Mouse (Mus musculus) heart, embryonic 12.5 days (tissue): ENCODE results near the gene Nifk. TPM values are rescaled to one million over a fixed set of nuclear protein-coding genes. Genes with fewer than 3 reads are reported as not detected.
A peak's percentile ranks its signal among the peaks of the same experiment; 100 is the strongest.

Experiments used
- ATAC-seq: fragments of 200-750 bp; cut with Nextera tagmentation; 2 replicates; pipeline ENCODE4 v1.8.0; 2017; ENCODE audit warnings: moderate TSS enrichment, moderate library complexity; ENCODE audit not compliant: insufficient number of reproducible peaks, low FRiP score
- H3K27ac ChIP-seq: fragments of 300-500 bp; sonication (generic); 2 replicates; pipeline ENCODE4 v1.5.1; 2016; ENCODE audit warnings: mild to moderate bottlenecking, moderate library complexity; ENCODE audit not compliant: poor library complexity, severe bottlenecking
- H3K27me3 ChIP-seq: fragments of 300-500 bp; sonication (generic); replicated peaks from 2 replicates; pipeline ENCODE4 v1.6.1; 2016; ENCODE audit warnings: mild to moderate bottlenecking, moderate library complexity
- H3K36me3 ChIP-seq: fragments of 300-500 bp; sonication (generic); 2 replicates; pipeline ENCODE4 v1.6.1; 2016; ENCODE audit warnings: mild to moderate bottlenecking, moderate library complexity
- H3K4me1 ChIP-seq: fragments of 300-500 bp; sonication (generic); replicated peaks from 2 replicates; pipeline ENCODE4 v1.6.1; 2016; ENCODE audit warnings: mild to moderate bottlenecking
- H3K4me2 ChIP-seq: fragments of 300-500 bp; sonication (generic); 2 replicates; pipeline ENCODE4 v1.6.1; 2016; ENCODE audit warnings: mild to moderate bottlenecking, moderate library complexity
- H3K4me3 ChIP-seq: fragments of 300-500 bp; sonication (generic); 2 replicates; pipeline ENCODE4 v1.5.1; 2016; ENCODE audit warnings: mild to moderate bottlenecking
- H3K9ac ChIP-seq: fragments of 300-500 bp; sonication (generic); 2 replicates; pipeline ENCODE4 v1.6.1; 2016; ENCODE audit warnings: mild to moderate bottlenecking, moderate library complexity
- H3K9me3 ChIP-seq: fragments of 300-500 bp; sonication (generic); replicated peaks from 2 replicates; pipeline ENCODE4 v1.6.1; 2016; ENCODE audit warnings: mild to moderate bottlenecking, moderate library complexity
- WGBS: fragments of 180-500 bp; shearing (Covaris S2); methylation state at CpG from one replicate; pipeline ENCODE4 v1.1.7; 2016; 5-methylcytosine and 5-hydroxymethylcytosine counted together
- polyA plus RNA-seq: library from polyadenylated mRNA; unstranded; fragments of >200 nt; fragmentation: Nextera tagmentation; extraction: Ambion mirVana; gene quantifications from 2 replicates; pipeline ENCODE4 v1.2.1, GENCODE M21; 2016

Gene Nifk
- polyA plus RNA-seq: 53.0 and 55.1 TPM in 2 replicates

DNA sequence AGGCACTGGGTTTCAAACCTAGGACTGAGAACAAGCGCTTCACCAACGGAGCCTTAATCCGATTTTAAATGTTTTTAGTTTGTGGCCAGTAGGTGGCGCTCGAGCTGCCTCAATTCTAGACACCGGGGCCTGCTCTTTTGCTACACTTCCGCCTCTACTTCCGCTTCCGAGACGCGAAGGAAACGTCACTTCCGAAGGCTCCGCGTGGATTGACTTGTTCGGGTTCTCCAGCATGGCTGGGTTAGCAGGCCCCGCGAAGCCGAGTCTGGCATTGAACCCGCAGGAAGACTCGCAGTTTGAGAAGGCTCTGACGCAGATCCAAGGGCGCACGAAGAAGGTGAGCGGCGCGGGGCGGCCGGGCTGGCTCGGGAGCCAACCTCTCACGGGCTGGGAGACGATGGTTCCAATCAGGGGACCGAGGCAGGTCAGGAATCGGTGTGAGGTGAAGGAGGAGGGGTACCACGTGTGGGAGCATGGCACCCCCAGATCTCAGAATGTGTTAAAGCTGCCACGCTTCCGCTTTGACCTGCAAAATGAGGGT, at the start of gene Nifk:
Gene Nifk, plus strand, starts transcription at position 179 of the 541 bp plus-strand sequence.
- Histone ChIP-seq H3K9ac (peak within 1 kb of the TSS; percentile 77), H3K4me1 (peaks cover 6% of the 10 kb centered on the region), H3K4me2 (peak within 1 kb of the TSS; percentile 81), H3K27ac (peak within 1 kb of the TSS; percentile 6; the same call in 1 of the 2 replicates), H3K27me3 (0 out of 2 replicates have a peak, but pooled peaks cover 8% of the 10 kb centered on the region), H3K4me3 (peak within 1 kb of the TSS; percentile 79), H3K9me3 (no peaks in the 10 kb centered on the region), H3K36me3 (peaks cover 27% of the 10 kb centered on the region)
- ATAC-seq: peak; percentile 88
- under 1% methylated on average over 37 of the region's 37 CpGs for WGBS

DNA sequence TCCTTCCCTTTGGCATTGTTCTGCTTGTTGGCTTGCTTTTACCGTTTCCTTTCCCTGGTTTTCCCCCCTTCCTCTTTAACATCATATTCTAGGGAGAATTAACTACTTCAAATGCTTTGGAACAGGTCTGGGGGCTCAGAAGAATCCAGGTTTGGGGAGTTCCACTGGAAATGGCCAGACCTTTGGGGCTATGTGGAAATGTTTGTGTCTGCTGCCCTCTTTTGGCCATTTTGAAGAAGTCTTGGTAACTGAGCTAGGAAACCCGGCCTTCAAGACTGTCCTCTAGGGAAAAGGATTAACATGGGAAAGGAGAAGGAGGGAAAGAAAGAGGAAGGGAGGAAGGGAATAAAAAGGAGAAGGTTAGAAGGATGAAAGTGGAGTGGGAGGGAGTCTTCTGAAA, 46.5 kb upstream of the Nifk start:
- Histone ChIP-seq H3K4me3 (no peak overlapping the region), H3K9me3 (no peaks in the 10 kb centered on the region), H3K4me1 (no peaks in the 10 kb centered on the region), H3K27me3 (no peaks in the 10 kb centered on the region), H3K9ac (no peak overlapping the region), H3K4me2 (no peak overlapping the region), H3K27ac (no peak overlapping the region), H3K36me3 (no peaks in the 10 kb centered on the region)
- 13% methylated on average over 2 of the region's 2 CpGs for WGBS
- ATAC-seq: no peak

DNA sequence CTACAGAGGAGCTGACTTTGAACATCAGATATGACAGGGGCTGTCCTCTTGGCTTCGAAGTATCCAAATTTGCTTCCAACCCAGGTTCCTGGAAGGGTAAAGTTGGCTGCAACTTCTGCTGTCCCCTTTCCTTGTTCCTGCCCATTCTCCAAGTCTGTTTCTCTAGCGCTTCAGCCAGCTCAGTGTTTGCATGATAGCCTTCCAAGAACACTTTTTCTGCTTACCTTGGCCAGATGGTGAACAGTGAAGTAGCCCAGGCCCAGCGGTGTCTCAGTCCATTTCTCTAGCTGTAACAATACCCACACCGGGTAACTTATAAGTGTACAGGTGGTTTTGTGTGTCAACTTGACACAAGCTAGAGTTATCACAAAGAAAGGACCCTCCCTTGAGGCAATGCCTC, 29.3 kb upstream of the Nifk start:
- Histone ChIP-seq H3K27ac (no peak overlapping the region), H3K4me1 (no peaks in the 10 kb centered on the region), H3K9ac (no peak overlapping the region), H3K4me2 (no peak overlapping the region), H3K36me3 (peaks cover 32% of the 10 kb centered on the region), H3K4me3 (no peak overlapping the region), H3K9me3 (no peaks in the 10 kb centered on the region), H3K27me3 (no peaks in the 10 kb centered on the region)
- 92% methylated on average over 4 of the region's 4 CpGs for WGBS
- no peak for ATAC-seq

DNA sequence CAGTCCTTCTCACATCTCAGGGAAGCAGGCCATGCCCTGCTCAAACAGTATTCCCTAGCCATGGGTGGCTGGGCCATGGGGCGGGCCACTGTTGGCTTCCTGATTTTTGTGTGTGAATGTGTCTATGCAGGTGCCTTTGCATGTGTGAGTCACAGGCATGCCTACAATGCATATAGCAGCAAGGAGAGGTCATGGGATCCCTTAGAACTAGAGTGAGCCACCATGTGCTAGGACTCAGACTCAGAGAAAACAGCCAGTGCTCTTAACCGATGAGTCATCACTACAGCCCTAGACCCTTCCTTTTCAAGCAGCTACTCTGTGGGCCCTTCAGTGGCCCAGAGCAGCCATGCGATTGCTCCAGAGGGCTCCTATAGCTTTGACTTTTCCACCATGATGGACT, 27.4 kb upstream of the Nifk start:
- Histone ChIP-seq H3K27ac (no peak overlapping the region), H3K36me3 (peaks cover 51% of the 10 kb centered on the region), H3K4me1 (no peaks in the 10 kb centered on the region), H3K27me3 (no peaks in the 10 kb centered on the region), H3K4me2 (no peak overlapping the region), H3K9ac (no peak overlapping the region), H3K4me3 (no peak overlapping the region), H3K9me3 (no peaks in the 10 kb centered on the region)
- 89% methylated on average over 3 of the region's 3 CpGs for WGBS
- ATAC-seq: no peak

DNA sequence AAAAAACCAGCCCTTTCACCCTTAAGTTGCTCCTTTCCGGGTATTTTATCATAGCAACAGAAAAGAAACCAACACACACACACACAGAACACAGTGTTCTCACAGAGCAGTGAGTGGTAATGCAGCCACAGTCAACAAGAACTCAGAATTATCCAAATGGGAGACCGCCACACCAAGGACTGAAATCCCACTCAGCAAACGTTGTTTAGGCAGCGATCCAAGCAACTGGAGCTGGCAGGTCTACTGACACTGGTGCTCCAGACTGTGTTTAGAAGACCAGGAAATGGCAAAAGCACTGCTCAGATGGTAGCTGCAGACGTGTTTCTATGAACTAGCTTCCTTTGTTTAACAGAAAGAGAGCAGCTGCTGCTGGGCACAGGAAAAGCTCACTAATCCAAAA, 26.8 kb upstream of the Nifk start:
- no peak for ATAC-seq
- H3K4me1 ChIP-seq: no peaks in the 10 kb centered on the region
- H3K36me3 ChIP-seq: peaks cover 57% of the 10 kb centered on the region
- H3K4me3 ChIP-seq: no peak overlapping the region
- no peak overlapping the region for H3K9ac ChIP-seq
- WGBS: 80% methylated on average over 5 of the region's 5 CpGs
- no peaks in the 10 kb centered on the region for H3K9me3 ChIP-seq
- H3K4me2 ChIP-seq: no peak overlapping the region
- H3K27me3 ChIP-seq: no peaks in the 10 kb centered on the region
- no peak overlapping the region for H3K27ac ChIP-seq

DNA sequence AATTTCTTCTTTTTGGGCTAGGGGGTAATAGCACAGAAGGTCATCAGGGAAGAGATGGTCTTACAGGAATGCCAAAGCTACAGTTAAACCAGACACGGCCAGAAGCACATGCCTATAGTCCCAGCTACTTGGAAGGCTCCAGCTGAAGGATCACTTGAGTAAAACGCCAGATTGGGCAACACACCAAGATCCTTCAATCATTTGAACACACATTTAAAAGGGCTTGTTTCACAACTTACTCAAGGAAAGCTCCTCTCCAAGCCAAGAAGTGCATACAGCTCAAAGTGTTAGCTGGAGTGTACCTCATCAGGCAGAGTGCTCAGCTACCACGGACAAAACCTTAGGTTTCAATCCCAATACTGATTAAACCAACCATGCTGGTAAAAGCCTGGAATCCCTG, 25.0 kb upstream of the Nifk start:
- no peaks in the 10 kb centered on the region for H3K27me3 ChIP-seq
- WGBS: 76% methylated on average over 3 of the region's 3 CpGs
- H3K36me3 ChIP-seq: peaks cover 74% of the 10 kb centered on the region
- no peaks in the 10 kb centered on the region for H3K4me1 ChIP-seq
- H3K4me2 ChIP-seq: no peak overlapping the region
- ATAC-seq: no peak
- no peaks in the 10 kb centered on the region for H3K9me3 ChIP-seq
- H3K9ac ChIP-seq: no peak overlapping the region
- H3K4me3 ChIP-seq: no peak overlapping the region
- no peak overlapping the region for H3K27ac ChIP-seq

DNA sequence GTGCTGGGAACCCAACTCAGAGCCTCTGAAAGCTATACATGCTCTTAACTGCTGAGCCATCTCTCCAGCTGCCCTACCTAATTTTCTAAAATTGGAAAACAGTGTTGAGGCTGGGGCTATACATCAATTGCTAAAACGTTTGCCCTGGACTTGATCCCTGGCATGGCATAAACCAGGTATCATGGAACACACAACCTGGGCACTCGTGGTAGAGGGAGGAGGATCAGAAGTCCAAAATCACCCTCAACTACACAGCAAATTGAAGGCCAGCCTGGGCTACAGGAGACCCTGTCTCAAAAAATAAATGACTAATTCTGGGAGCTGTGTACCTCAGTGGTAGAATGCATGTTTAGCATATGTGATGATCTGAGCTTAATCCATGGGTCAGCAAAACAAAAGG, 23.9 kb upstream of the Nifk start:
- H3K36me3 ChIP-seq: peaks cover 85% of the 10 kb centered on the region
- H3K27ac ChIP-seq: no peak overlapping the region
- no peaks in the 10 kb centered on the region for H3K4me1 ChIP-seq
- H3K27me3 ChIP-seq: no peaks in the 10 kb centered on the region
- H3K9ac ChIP-seq: no peak overlapping the region
- no peak for ATAC-seq
- WGBS: 88% methylated on average over 2 of the region's 2 CpGs
- no peak overlapping the region for H3K4me3 ChIP-seq
- no peaks in the 10 kb centered on the region for H3K9me3 ChIP-seq
- H3K4me2 ChIP-seq: no peak overlapping the region

DNA sequence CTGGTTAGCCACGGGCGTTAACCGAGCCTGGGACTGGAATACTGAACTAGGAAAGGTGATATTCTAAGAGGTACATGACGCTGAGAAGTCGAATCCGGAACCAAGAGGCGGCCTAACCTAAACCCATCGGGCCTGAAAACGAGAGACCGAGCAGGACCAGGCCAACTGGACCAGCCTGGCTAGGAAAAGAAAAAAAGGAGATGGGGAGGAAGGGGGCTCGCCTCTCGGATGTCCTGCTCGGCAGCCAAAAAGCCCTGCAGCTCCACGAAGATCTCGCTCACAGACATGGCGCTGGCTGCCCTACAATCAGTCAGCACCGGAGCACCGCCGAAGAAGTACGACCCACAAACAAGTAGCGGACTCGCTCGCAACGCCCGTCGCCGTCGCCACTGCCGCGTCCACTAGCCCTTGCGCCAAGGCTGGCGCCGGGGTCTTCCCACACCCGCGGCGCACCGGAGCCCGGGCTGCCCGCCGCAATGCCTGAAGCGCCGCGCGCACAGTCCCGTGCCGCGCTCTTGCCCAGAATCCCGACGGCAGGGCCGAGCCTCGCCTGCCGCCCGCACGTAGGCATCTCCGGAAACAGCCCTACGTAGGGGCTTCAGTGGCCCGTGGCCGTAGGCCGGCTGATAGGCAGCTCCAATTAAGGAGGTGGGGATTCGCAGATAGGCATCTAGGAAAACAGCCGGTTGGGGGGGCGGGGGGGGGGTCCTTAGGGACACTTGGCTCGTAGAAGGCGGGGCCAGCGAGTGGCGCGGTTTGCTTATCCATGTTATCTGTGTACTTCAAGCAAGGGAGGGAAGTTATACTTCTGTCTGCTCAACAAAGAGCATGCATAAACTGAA, 10.6 kb upstream of the Nifk start:
- peak overlapping the region; percentile 76 for H3K4me2 ChIP-seq
- WGBS: under 1% methylated on average over 67 of the region's 67 CpGs
- H3K36me3 ChIP-seq: peaks cover 15% of the 10 kb centered on the region
- peak; percentile 97 for ATAC-seq
- no peaks in the 10 kb centered on the region for H3K9me3 ChIP-seq
- H3K9ac ChIP-seq: peak overlapping the region; percentile 84
- no peaks in the 10 kb centered on the region for H3K27me3 ChIP-seq
- peaks cover 6% of the 10 kb centered on the region; the same call in 1 of the 2 replicates for H3K4me1 ChIP-seq
- peak overlapping the region; percentile 81 for H3K27ac ChIP-seq
- H3K4me3 ChIP-seq: peak overlapping the region; percentile 97

DNA sequence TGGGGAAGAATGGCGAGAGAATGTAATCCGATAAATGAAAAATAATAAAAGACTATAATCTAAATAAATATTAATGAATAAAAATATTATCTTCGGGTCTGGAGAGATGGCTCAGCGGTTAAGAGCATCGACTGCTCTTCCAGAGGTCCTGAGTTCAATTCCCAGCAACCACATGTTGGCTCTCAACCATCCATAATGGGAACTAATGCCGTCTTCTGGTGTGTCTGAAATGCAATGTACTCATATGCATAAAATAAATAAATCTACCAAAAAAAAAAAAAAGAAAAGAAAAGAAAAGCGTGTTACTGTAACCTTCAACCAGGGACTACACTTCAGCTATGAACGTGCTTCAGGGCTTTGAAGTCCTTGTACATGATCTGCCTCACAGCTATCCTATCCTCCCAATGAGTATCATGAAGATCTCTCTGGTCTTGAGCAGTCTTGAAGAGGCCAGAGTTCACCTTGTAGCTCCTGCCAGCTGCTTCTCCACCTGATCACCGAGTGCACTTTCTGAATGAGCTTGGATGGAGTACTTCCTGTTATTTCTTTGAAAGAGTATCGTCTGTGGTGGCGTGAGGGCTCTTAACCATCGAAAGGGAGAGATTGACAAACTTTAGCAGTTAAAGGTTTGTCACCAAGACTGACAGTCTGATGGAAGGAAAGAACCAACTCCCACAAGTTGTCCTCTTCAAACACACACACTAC, 9.9 kb upstream of the Nifk start, which contains the start of gene Tsn:
Gene Tsn, minus strand, starts transcription at position 118 of the 705 bp plus-strand sequence.
- Histone ChIP-seq H3K27ac (peak within 1 kb of the TSS; percentile 81), H3K27me3 (no peaks in the 10 kb centered on the region), H3K4me3 (peak within 1 kb of the TSS; percentile 97), H3K9me3 (no peaks in the 10 kb centered on the region), H3K36me3 (peaks cover 8% of the 10 kb centered on the region), H3K9ac (peak within 1 kb of the TSS; percentile 84), H3K4me1 (peaks cover 6% of the 10 kb centered on the region; the same call in 1 of the 2 replicates), H3K4me2 (peak within 1 kb of the TSS; percentile 76)
- WGBS: 48% methylated on average over 12 of the region's 12 CpGs
- no peak for ATAC-seq

DNA sequence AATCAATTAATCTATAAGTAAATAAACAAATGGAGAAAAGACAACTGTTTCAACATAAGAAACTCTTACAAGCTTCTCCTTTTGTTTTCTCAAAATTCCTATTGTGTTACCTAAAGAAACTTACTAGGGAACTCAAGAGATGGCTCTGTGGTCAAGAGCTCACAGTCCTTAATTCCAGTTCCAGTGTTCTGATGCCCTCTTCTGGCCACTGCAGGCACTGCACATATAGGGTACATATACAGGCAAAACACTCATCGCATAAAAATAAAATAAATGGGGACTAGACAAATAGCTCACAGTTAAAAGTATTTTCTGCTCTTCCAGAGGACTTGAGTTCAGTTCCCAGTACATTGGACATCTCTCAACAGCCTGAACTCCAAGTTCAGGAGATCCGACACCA, 943 bp upstream of the Nifk start:
- Histone ChIP-seq H3K4me3 (no peak overlapping the region), H3K9me3 (no peaks in the 10 kb centered on the region), H3K4me1 (peaks cover 6% of the 10 kb centered on the region), H3K27me3 (0 out of 2 replicates have a peak, but pooled peaks cover 8% of the 10 kb centered on the region), H3K9ac (no peak overlapping the region), H3K36me3 (peaks cover 22% of the 10 kb centered on the region), H3K4me2 (no peak overlapping the region), H3K27ac (no peak overlapping the region)
- WGBS: 65% methylated on average over 2 of the region's 2 CpGs
- ATAC-seq: no peak
